Mouse (Mus musculus) heart, embryonic 15.5 days (tissue): ENCODE measurements around the gene Rpl28. TPM values are rescaled to one million over a fixed set of nuclear protein-coding genes. Genes with fewer than 3 reads are reported as not detected.
"Not testable (repeated sequence)": the region's sequence is repeated elsewhere in the genome, so short reads cannot be mapped to it uniquely, and the experiment has no call there.

Experiments used
- ATAC-seq: fragments of 200-750 bp; cut with Nextera tagmentation; replicated peaks from 2 replicates; pipeline ENCODE4 v1.8.0; 2017; ENCODE audit warnings: low read depth, moderate TSS enrichment; ENCODE audit not compliant: insufficient number of reproducible peaks, insufficient read depth, low FRiP score
- H3K27ac ChIP-seq: fragments of 300-500 bp; sonication (generic); 2 replicates; pipeline ENCODE4 v1.5.1; 2015; ENCODE audit warnings: mild to moderate bottlenecking, inconsistent platforms
- H3K27me3 ChIP-seq: fragments of 300-500 bp; sonication (generic); 2 replicates; pipeline ENCODE4 v1.6.1; 2015; ENCODE audit warnings: inconsistent platforms
- H3K36me3 ChIP-seq: fragments of 300-500 bp; sonication (generic); 2 replicates; pipeline ENCODE4 v1.6.1; 2015; ENCODE audit warnings: mild to moderate bottlenecking, inconsistent platforms
- H3K4me1 ChIP-seq: fragments of 300-500 bp; sonication (generic); replicated peaks from 2 replicates; pipeline ENCODE4 v1.6.1; 2015; ENCODE audit warnings: inconsistent platforms
- H3K4me2 ChIP-seq: fragments of 300-500 bp; sonication (generic); 2 replicates; pipeline ENCODE4 v1.6.1; 2015; ENCODE audit warnings: inconsistent platforms, mild to moderate bottlenecking, moderate library complexity
- H3K4me3 ChIP-seq: fragments of 300-500 bp; sonication (generic); 2 replicates; pipeline ENCODE4 v1.5.1; 2015; ENCODE audit warnings: mild to moderate bottlenecking, inconsistent platforms
- H3K9ac ChIP-seq: fragments of 300-500 bp; sonication (generic); 2 replicates; pipeline ENCODE4 v1.6.1; 2015; ENCODE audit warnings: mild to moderate bottlenecking, inconsistent platforms
- H3K9me3 ChIP-seq: fragments of 300-500 bp; sonication (generic); replicated peaks from 2 replicates; pipeline ENCODE4 v1.6.1; 2016; ENCODE audit warnings: inconsistent platforms
- WGBS: fragments of 180-500 bp; shearing (Covaris S2); methylation state at CpG from one replicate; pipeline ENCODE4 v1.1.7; 2015; ENCODE audit warnings: mixed read lengths; 5-methylcytosine and 5-hydroxymethylcytosine counted together
- polyA plus RNA-seq: library from polyadenylated mRNA; unstranded; fragments of >200 nt; fragmentation: Nextera tagmentation; extraction: Ambion mirVana; gene quantifications from 2 replicates; pipeline ENCODE4 v1.2.1, GENCODE M21; 2015

The Rpl28 gene
- polyA plus RNA-seq, 1 experiment from 2014 or later: 209 TPM

- Histone ChIP-seq H3K4me2 (peak overlapping the region; percentile 66), H3K4me1 (peaks cover 28% of the 10 kb centered on the region), H3K9ac (peak overlapping the region; percentile 31), H3K36me3 (peaks cover 20% of the 10 kb centered on the region), H3K9me3 (no peaks in the 10 kb centered on the region), H3K27me3 (no peaks in the 10 kb centered on the region), H3K4me3 (peak overlapping the region; percentile 99), H3K27ac (peak overlapping the region; percentile 80)
- no peak for ATAC-seq
- WGBS: 24% methylated on average over 8 of the region's 8 CpGs
Measured at GRCm38 (mm10) chr7:4813105-4813791, 20.6 kb downstream of the Rpl28 start.

GRCm38 (mm10) chr7:4816559-4816958 is 23.9 kb downstream of the Rpl28 start:
- no peaks in the 10 kb centered on the region for H3K9me3 ChIP-seq
- H3K4me1 ChIP-seq: peaks cover 5% of the 10 kb centered on the region
- no peak overlapping the region for H3K4me3 ChIP-seq
- no peak for ATAC-seq
- H3K27ac ChIP-seq: no peak overlapping the region
- no peaks in the 10 kb centered on the region for H3K27me3 ChIP-seq
- H3K9ac ChIP-seq: no peak overlapping the region
- H3K4me2 ChIP-seq: no peak overlapping the region
- no peaks in the 10 kb centered on the region for H3K36me3 ChIP-seq

- H3K9ac ChIP-seq, H3K27ac ChIP-seq, H3K9me3 ChIP-seq, ATAC-seq, H3K27me3 ChIP-seq, H3K4me3 ChIP-seq, H3K4me2 ChIP-seq, H3K36me3 ChIP-seq: not testable (repeated sequence)
- peaks cover 11% of the 10 kb centered on the region for H3K4me1 ChIP-seq
- WGBS: 89% methylated on average over 7 of the region's 7 CpGs
Measured at GRCm38 (mm10) chr7:4820925-4821324, 28.3 kb downstream of the Rpl28 start.

- no peak overlapping the region for H3K27ac ChIP-seq
- peaks cover 11% of the 10 kb centered on the region for H3K4me1 ChIP-seq
- no peaks in the 10 kb centered on the region for H3K9me3 ChIP-seq
- WGBS: 74% methylated on average over 4 of the region's 4 CpGs
- no peak overlapping the region for H3K4me3 ChIP-seq
- ATAC-seq: no peak
- no peaks in the 10 kb centered on the region for H3K36me3 ChIP-seq
- no peaks in the 10 kb centered on the region for H3K27me3 ChIP-seq
- H3K9ac ChIP-seq: no peak overlapping the region
- no peak overlapping the region for H3K4me2 ChIP-seq
Measured at GRCm38 (mm10) chr7:4821690-4822089, 29.0 kb downstream of the Rpl28 start.

- Histone ChIP-seq H3K4me3 (no peak overlapping the region), H3K9ac (no peak overlapping the region), H3K27ac (no peak overlapping the region; the same call in 1 of the 2 replicates), H3K9me3 (no peaks in the 10 kb centered on the region), H3K27me3 (no peaks in the 10 kb centered on the region), H3K4me2 (no peak overlapping the region), H3K36me3 (no peaks in the 10 kb centered on the region), H3K4me1 (peaks cover 11% of the 10 kb centered on the region)
- no peak for ATAC-seq
- WGBS: 51% methylated on average over 6 of the region's 6 CpGs
Measured at GRCm38 (mm10) chr7:4822162-4822907, 29.7 kb downstream of the Rpl28 start.

GRCm38 (mm10) chr7:4825365-4825764 is 32.7 kb downstream of the Rpl28 start:
- 43% methylated on average over 4 of the region's 4 CpGs for WGBS
- no peak overlapping the region for H3K9ac ChIP-seq
- H3K4me3 ChIP-seq: no peak overlapping the region
- no peak for ATAC-seq
- no peak overlapping the region for H3K27ac ChIP-seq
- H3K27me3 ChIP-seq: peaks cover 16% of the 10 kb centered on the region
- no peaks in the 10 kb centered on the region for H3K36me3 ChIP-seq
- no peak overlapping the region for H3K4me2 ChIP-seq
- peaks cover 11% of the 10 kb centered on the region for H3K4me1 ChIP-seq
- no peaks in the 10 kb centered on the region for H3K9me3 ChIP-seq

- H3K9me3 ChIP-seq: no peaks in the 10 kb centered on the region
- no peaks in the 10 kb centered on the region for H3K36me3 ChIP-seq
- no peak for ATAC-seq
- no peaks in the 10 kb centered on the region for H3K4me1 ChIP-seq
- 6% methylated on average over 12 of the region's 12 CpGs for WGBS
- no peak overlapping the region for H3K4me3 ChIP-seq
- no peak overlapping the region for H3K9ac ChIP-seq
- H3K27ac ChIP-seq: no peak overlapping the region
- H3K4me2 ChIP-seq: no peak overlapping the region
- peaks cover 62% of the 10 kb centered on the region for H3K27me3 ChIP-seq
Measured at GRCm38 (mm10) chr7:4830476-4830875, 37.8 kb downstream of the Rpl28 start.

GRCm38 (mm10) chr7:4835631-4836327 is 43.1 kb downstream of the Rpl28 start:
- H3K27me3 ChIP-seq: peaks cover 95% of the 10 kb centered on the region
- H3K9ac ChIP-seq: 0 out of 2 replicates have a peak overlapping the region, but pooled peaks have one; percentile 38
- no peaks in the 10 kb centered on the region for H3K36me3 ChIP-seq
- H3K9me3 ChIP-seq: no peaks in the 10 kb centered on the region
- peak; percentile 54; the same call in 1 of the 2 replicates for ATAC-seq
- peak overlapping the region; percentile 55 for H3K4me3 ChIP-seq
- H3K27ac ChIP-seq: no peak overlapping the region
- WGBS: 4% methylated on average over 34 of the region's 34 CpGs
- H3K4me1 ChIP-seq: peaks cover 9% of the 10 kb centered on the region
- peak overlapping the region; percentile 88 for H3K4me2 ChIP-seq

GRCm38 (mm10) chr7:4836351-4836792 is 43.7 kb downstream of the Rpl28 start:
- under 1% methylated on average over 51 of the region's 51 CpGs for WGBS
- peak; percentile 66; the same call in 1 of the 2 replicates for ATAC-seq
- peak overlapping the region; percentile 55 for H3K4me3 ChIP-seq
- H3K4me2 ChIP-seq: peak overlapping the region; percentile 88
- H3K4me1 ChIP-seq: peaks cover 9% of the 10 kb centered on the region
- H3K9ac ChIP-seq: peak overlapping the region; percentile 38
- H3K27ac ChIP-seq: no peak overlapping the region
- H3K36me3 ChIP-seq: no peaks in the 10 kb centered on the region
- H3K9me3 ChIP-seq: no peaks in the 10 kb centered on the region
- peaks cover 95% of the 10 kb centered on the region for H3K27me3 ChIP-seq

GRCm38 (mm10) chr7:4837639-4838038 is 45.0 kb downstream of the Rpl28 start:
- Histone ChIP-seq H3K4me2 (no peak overlapping the region), H3K9me3 (no peaks in the 10 kb centered on the region), H3K27me3 (peaks cover 95% of the 10 kb centered on the region), H3K27ac (no peak overlapping the region), H3K36me3 (no peaks in the 10 kb centered on the region), H3K4me3 (no peak overlapping the region), H3K4me1 (peaks cover 9% of the 10 kb centered on the region), H3K9ac (no peak overlapping the region)
- ATAC-seq: no peak
- 11% methylated on average over 1 of the region's 1 CpGs for WGBS

- ATAC-seq: no peak
- peaks cover 17% of the 10 kb centered on the region for H3K4me1 ChIP-seq
- H3K9ac ChIP-seq: no peak overlapping the region
- H3K36me3 ChIP-seq: no peaks in the 10 kb centered on the region
- H3K27ac ChIP-seq: no peak overlapping the region
- no peaks in the 10 kb centered on the region for H3K9me3 ChIP-seq
- 53% methylated on average over 5 of the region's 5 CpGs for WGBS
- 0 out of 2 replicates have a peak overlapping the region, but pooled peaks have one; percentile 24 for H3K4me3 ChIP-seq
- H3K27me3 ChIP-seq: peaks cover 98% of the 10 kb centered on the region
- no peak overlapping the region for H3K4me2 ChIP-seq
Measured at GRCm38 (mm10) chr7:4842077-4842476, 49.4 kb downstream of the Rpl28 start.
